Mouse (Mus musculus): ENCODE results near the gene Tor1b. TPM values are rescaled to one million over a fixed set of nuclear protein-coding genes. Genes with fewer than 3 reads are reported as not detected.
"Not testable (repeated sequence)": the region's sequence is repeated elsewhere in the genome, so short reads cannot be mapped to it uniquely, and the experiment has no call there.

The Tor1b gene
- 10 to 100 TPM; 25.3 to 29.3 TPM for total RNA-seq (2021)

GRCm38 (mm10) chr2:30952824-30953490, at the start of gene Tor1b:
TSS of gene Tor1b (plus strand) at chr2:30952959.
- intact Hi-C loops (cut with DNase I): no loop called here
- peak; percentile 81 to 83 for DNase-seq

- DNase-seq: no peak
- intact Hi-C loops (cut with DNase I): no loop called here
Observed at GRCm38 (mm10) chr2:30904231-30904630, 48.5 kb upstream of the Tor1b start.

GRCm38 (mm10) chr2:30904991-30905390, 47.8 kb upstream of the Tor1b start:
- intact Hi-C loops (cut with DNase I): no loop called here
- DNase-seq: no peak

GRCm38 (mm10) chr2:30905906-30906305, 46.9 kb upstream of the Tor1b start:
- intact Hi-C loops (cut with DNase I): no loop called here
- DNase-seq: no peak

DNA sequence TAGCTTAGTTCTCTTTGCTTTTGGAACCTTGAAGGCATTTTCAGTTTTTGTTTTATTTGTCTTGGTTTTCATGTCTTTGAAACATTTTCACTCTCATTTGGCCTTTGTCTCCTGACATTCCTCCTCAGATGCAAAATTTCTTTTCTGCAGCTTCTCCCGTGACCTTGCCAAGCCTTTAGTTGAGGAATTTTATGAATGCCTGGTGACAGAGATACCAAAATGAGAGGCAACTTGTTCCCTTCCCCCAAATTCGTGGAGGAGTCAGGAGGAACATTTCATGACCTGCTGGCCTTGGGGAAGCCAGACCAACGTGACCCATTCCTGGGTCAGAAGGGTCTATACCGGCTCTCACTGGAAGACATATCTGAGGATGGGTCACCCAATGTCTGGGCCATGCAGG, 46.1 kb upstream of the Tor1b start:
- intact Hi-C loops (cut with DNase I): no loop called here
- DNase-seq: no peak

- intact Hi-C loops (cut with DNase I): no loop called here
- peak; percentile 71 to 76 for DNase-seq
Observed at GRCm38 (mm10) chr2:30912291-30912773, 40.4 kb upstream of the Tor1b start.

DNA sequence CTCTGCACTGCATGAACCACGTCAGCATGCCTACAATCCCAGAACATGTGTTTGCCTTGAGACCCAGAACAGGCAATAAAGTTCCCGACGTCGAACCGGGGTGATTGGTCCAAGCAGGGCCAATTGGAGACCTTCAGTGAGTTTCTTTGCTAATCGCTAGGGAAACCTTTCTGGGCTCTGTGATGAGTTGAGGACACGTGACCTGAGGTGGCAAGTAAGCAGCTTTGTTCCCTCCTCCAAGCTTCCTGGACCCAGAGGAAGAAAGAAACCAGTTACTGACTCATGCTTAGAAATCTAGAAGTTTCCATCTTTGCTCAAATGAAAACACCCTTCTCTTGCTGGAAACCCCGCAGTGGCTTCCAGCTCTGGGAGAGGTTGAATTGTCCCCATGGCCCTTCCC, 39.7 kb upstream of the Tor1b start:
- intact Hi-C loops (cut with DNase I): no loop called here
- no peak for DNase-seq

DNA sequence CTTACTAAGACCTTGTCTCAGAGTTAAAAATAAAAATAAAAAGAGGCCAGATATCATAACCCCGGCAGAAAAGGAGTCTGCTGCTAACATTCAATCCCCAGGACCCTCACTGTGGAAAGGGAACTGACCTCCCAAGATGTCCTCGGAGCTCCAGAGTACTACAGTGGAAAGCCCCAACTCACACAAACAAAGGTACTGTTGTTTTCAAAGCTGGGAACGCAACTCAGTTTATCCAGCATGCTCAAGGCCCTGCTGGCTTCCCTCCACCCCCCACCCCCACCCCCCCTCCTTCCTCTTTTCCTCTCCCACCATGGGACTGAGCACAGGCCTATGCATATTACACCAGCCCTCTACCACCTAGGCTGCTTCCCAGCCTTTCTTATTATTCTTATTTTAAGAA, 37.9 kb upstream of the Tor1b start:
- intact Hi-C loops (cut with DNase I): no loop called here
- DNase-seq: no peak

- no peak for DNase-seq
- intact Hi-C loops (cut with DNase I): no loop called here
Observed at GRCm38 (mm10) chr2:30915376-30915775, 37.4 kb upstream of the Tor1b start.

- intact Hi-C loops (cut with DNase I); DNase-seq: not testable (repeated sequence)
Observed at GRCm38 (mm10) chr2:30915933-30916332, 36.8 kb upstream of the Tor1b start.

- intact Hi-C loops (cut with DNase I): no loop called here
- no peak for DNase-seq
Observed at GRCm38 (mm10) chr2:30917649-30918048, 35.1 kb upstream of the Tor1b start.

- intact Hi-C loops (cut with DNase I): no loop called here
- DNase-seq: no peak
Observed at GRCm38 (mm10) chr2:30918126-30918525, 34.6 kb upstream of the Tor1b start.

- DNase-seq: no peak
- intact Hi-C loops (cut with DNase I): no loop called here
Observed at GRCm38 (mm10) chr2:30918780-30919329, 33.9 kb upstream of the Tor1b start.

GRCm38 (mm10) chr2:30920216-30920615, 32.5 kb upstream of the Tor1b start:
- intact Hi-C loops (cut with DNase I): no loop called here
- no peak for DNase-seq

- no peak for DNase-seq
- intact Hi-C loops (cut with DNase I): no loop called here
Observed at GRCm38 (mm10) chr2:30923099-30923498, 29.7 kb upstream of the Tor1b start.

DNA sequence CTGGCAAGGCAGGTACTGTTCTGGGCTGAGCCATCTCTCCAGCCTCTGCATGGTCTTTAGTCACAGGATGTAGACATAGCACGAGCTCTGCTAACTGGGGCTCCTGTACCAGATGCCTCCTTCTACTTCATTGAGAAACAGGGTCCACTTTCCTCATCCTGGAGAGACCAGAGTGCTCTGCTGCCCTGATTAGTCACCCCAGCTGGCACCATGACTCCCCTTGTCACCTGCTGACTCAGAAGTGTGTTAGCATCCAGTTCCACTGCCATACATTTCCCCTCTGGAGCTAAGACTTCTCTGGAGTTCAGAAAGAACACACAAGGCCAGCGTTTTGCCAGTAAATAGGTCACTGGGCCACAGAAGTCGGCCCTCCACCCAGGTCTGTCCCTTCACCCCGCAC, 27.6 kb upstream of the Tor1b start:
- no peak for DNase-seq
- intact Hi-C loops (cut with DNase I): no loop called here

DNA sequence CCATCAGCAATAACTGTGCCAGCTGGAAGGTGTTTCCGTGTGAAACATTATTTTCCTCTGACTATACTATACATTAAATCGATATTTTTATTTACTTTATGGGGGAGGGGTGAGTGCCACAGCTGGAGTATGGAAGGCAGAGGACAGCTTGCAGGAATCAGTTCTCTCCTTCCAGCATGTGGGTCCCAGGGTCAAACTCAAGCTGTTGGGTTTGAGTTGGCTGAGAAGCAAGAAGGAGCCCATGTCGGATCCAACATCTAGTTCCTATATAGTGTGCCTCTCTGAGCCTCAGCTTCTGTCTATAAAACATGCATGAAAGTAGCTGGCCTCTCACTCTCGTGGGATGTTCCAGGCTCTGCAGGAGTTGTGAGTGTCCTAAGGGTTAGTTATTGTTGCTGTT, 26.4 kb upstream of the Tor1b start:
- intact Hi-C loops (cut with DNase I): no loop called here
- no peak for DNase-seq

- DNase-seq: no peak
- intact Hi-C loops (cut with DNase I): no loop called here
Observed at GRCm38 (mm10) chr2:30927151-30927781, 25.5 kb upstream of the Tor1b start.

- DNase-seq: peak; percentile 80 to 90
- intact Hi-C loops (cut with DNase I): no loop called here
Observed at GRCm38 (mm10) chr2:30927844-30928628, 24.7 kb upstream of the Tor1b start.

DNA sequence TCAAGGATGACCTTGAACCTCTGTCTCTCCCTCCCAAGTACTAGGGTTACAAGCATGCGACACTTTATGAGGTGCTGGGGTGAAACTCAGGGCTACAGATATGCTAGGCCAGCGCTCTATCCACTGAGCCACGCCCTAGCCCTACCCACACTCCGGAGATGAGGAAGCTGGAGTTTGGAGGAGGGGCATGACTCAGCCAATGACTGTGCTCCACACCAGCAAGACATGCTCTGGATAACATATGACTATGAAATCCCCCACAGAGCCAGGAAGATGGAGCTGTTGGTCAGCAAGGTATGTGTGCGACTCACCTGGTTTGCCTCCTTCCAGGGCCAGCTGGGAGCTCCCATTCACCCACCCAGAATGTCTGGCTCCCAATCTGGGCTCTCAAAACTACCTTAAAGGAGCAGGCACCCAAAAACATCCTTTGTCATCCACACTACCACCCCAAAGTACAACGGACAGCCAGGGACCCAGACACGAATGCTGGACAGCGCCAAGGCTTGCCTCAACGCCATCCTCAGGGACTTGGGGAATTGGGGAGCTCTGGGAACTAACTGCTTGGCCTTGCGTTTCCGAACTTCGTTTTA, 23.8 kb upstream of the Tor1b start:
- DNase-seq: peak; percentile 41 to 43
- intact Hi-C loops (cut with DNase I): no loop called here

Data from heart, postnatal 36 days (tissue).